Comparison of ENCODE assay signal across 26 mouse cellular contexts in the genomic region with DNA sequence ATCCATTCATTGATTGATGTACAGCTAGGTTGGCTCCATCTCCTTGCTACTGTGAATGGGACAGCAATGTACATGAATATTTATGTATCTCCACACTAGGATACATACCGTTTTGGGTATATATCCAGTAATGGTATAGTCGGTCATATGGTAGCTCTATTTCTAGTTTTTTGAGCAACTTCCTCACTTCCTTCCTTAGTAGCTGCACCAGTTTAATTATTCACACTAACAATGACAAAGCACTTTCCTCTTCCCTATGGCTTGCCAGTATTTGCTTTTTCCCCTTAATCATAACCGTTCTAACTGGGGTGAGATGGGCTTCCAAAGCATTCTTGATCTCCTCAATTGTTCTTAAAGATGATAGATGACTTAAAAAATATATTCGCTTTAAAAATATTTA. TPM values are rescaled to one million over a fixed set of nuclear protein-coding genes. Genes with fewer than 3 reads are reported as not detected.
A peak's percentile ranks its signal among the peaks of the same experiment; 100 is the strongest.
DNase-seq lines count a peak whose midpoint lies in the region; ATAC-seq and TF ChIP-seq lines count a peak whose summit lies in the region.
"Had no signal": no experiment of that assay in that cellular context is flagged by ENCODE, and none has a peak within 500 bp of the region (broad histone marks: within the 10 kb centered on the region; RNA-seq: fewer than 3 reads in every experiment).

No protein-coding gene starts in this region.

- H3K4me1 ChIP-seq in heart, adult 2 months (ENCODE audit: control insufficient read depth, insufficient read depth, low read length) = no peaks in the 10 kb centered on the region
- no peaks in the 10 kb centered on the region for H3K4me1 ChIP-seq in hindbrain, embryonic 14.5 days (replicated peaks; ENCODE audit: control insufficient read depth, insufficient read depth, low read length)
- H3K4me1 ChIP-seq: embryonic facial prominence, embryonic 15.5 days had no signal

- WGBS in heart, adult 2 months = 57% methylated on average over 4 of the region's 4 CpGs
- 87% methylated on average over 4 of the region's 4 CpGs for WGBS in hindbrain, embryonic 14.5 days

- 0 out of 2 replicates have a peak, but pooled peaks have one; percentile 15 for ATAC-seq in common myeloid progenitor, adult 5-6 weeks (replicated peaks; ENCODE audit: low read depth, poor library complexity, severe bottlenecking)
- ATAC-seq in megakaryocyte, adult 5-6 weeks (ENCODE audit: poor library complexity, severe bottlenecking) = peak; percentile 85
- 0 out of 2 replicates have a peak, but pooled peaks have one; percentile 23 for ATAC-seq in neutrophil, adult 5-6 weeks (ENCODE audit: extremely low read depth, insufficient number of reproducible peaks, low FRiP score, poor library complexity, severe bottlenecking)
- no peak for ATAC-seq in hindbrain, embryonic 14.5 days (ENCODE audit: low FRiP score)
- ATAC-seq: forebrain, embryonic 14.5 days; forebrain, postnatal 0 days; Patski had no signal

- H3K79me2 ChIP-seq in heart, adult 2 months (replicated peaks; ENCODE audit: control insufficient read depth, insufficient read depth, low read length) = no peaks in the 10 kb centered on the region

- no peaks in the 10 kb centered on the region for H3K27me3 ChIP-seq in heart, adult 2 months (ENCODE audit: control insufficient read depth, insufficient read depth, low read length)
- H3K27me3 ChIP-seq in hindbrain, embryonic 14.5 days (ENCODE audit: control insufficient read depth, insufficient read depth, low read length) = no peaks in the 10 kb centered on the region
- H3K27me3 ChIP-seq: CH12.LX; embryonic facial prominence, embryonic 12.5 days; embryonic facial prominence, embryonic 15.5 days; hindbrain, embryonic 13.5 days; Patski had no signal

- no peak overlapping the region for H3K9ac ChIP-seq in heart, adult 2 months (ENCODE audit: low read depth, low read length)
- no peak overlapping the region for H3K9ac ChIP-seq in hindbrain, embryonic 14.5 days
- H3K9ac ChIP-seq: embryonic facial prominence, embryonic 12.5 days; embryonic facial prominence, embryonic 15.5 days; forebrain, postnatal 0 days; hindbrain, embryonic 13.5 days had no signal

- no peak for TF ChIP-seq EP300 in heart, adult 2 months (IDR thresholded peaks at IDR 0.05; ENCODE audit: insufficient read depth, low read depth, low read length)

- DNase-seq in heart, adult 11 months = peak; percentile 6
- DNase-seq in heart, adult 2 months = no peak
- no peak for DNase-seq in hindbrain, embryonic 14.5 days (ENCODE audit: low spot score)
- no peak for DNase-seq in kidney, adult 9 months
- DNase-seq in ovary, postnatal 10 days (ENCODE audit: low spot score) = no peak
- DNase-seq: adrenal gland, adult 8-10 months; adrenal gland, postnatal 25 days; B cell, adult 2 months; cerebellum, adult 18-20 months; cerebellum, adult 9-10 months; cerebellum, postnatal 14 days; forebrain, postnatal 0 days; gastrocnemius, adult 2 months; gastrocnemius, postnatal 14 days had no signal

- H3K4me2 ChIP-seq in hindbrain, embryonic 14.5 days (replicated peaks) = no peak overlapping the region
- H3K4me2 ChIP-seq: embryonic facial prominence, embryonic 12.5 days; embryonic facial prominence, embryonic 15.5 days; heart, embryonic 11.5 days; hindbrain, embryonic 13.5 days had no signal

- no peaks in the 10 kb centered on the region for H3K9me3 ChIP-seq in hindbrain, embryonic 14.5 days (ENCODE audit: control insufficient read depth, low read length)
- H3K9me3 ChIP-seq: embryonic facial prominence, embryonic 12.5 days; embryonic facial prominence, embryonic 15.5 days; hindbrain, embryonic 10.5 days; hindbrain, embryonic 13.5 days had no signal

- no peak for TF ChIP-seq CTCF in heart, adult 2 months (IDR thresholded peaks at IDR 0.05)

- intact Hi-C loops in heart, adult 2 months (cut with DNase I) = no loop called here

- H3K4me3 ChIP-seq in heart, adult 2 months = no peak overlapping the region
- H3K4me3 ChIP-seq in hindbrain, embryonic 14.5 days (replicated peaks; ENCODE audit: low read length) = no peak overlapping the region
- H3K4me3 ChIP-seq: embryonic facial prominence, embryonic 12.5 days; embryonic facial prominence, embryonic 15.5 days; gastrocnemius, adult 2 months; hindbrain, embryonic 10.5 days; hindbrain, embryonic 13.5 days had no signal

- no peak overlapping the region for H3K27ac ChIP-seq in heart, adult 2 months
- no peak overlapping the region for H3K27ac ChIP-seq in hindbrain, embryonic 14.5 days
- H3K27ac ChIP-seq: embryonic facial prominence, embryonic 12.5 days; embryonic facial prominence, embryonic 15.5 days; gastrocnemius, adult 2 months; hindbrain, embryonic 10.5 days; hindbrain, embryonic 13.5 days had no signal

- no peak for TF ChIP-seq POLR2A in heart, adult 2 months (IDR thresholded peaks at IDR 0.05; ENCODE audit: insufficient read depth, low read depth, low read length)

- no peaks in the 10 kb centered on the region for H3K36me3 ChIP-seq in heart, adult 2 months (ENCODE audit: control insufficient read depth, insufficient read depth, low read length)
- no peaks in the 10 kb centered on the region for H3K36me3 ChIP-seq in hindbrain, embryonic 14.5 days (replicated peaks; ENCODE audit: control insufficient read depth, insufficient read depth)
- H3K36me3 ChIP-seq: embryonic facial prominence, embryonic 12.5 days; embryonic facial prominence, embryonic 15.5 days; G1E; hindbrain, embryonic 10.5 days; hindbrain, embryonic 13.5 days had no signal

RNA-seq across cellular contexts. Expression of gene Igf1, which starts 15.6 kb away (rescaled TPM):
- total RNA-seq in heart, adult 2 months (2021) = 10 to 100 TPM; 11.7 to 15.7 TPM
- polyA plus RNA-seq in heart, adult 2 months (2012; rRNA removed) = 16.9 and 19.8 TPM in 2 replicates
- 0.23 and 0.44 TPM in 2 replicates for total RNA-seq in common myeloid progenitor, adult 5-6 weeks (2017)
- total RNA-seq in megakaryocyte, adult 5-6 weeks (2015) = 0.13 and 2.6 TPM in 2 replicates
- total RNA-seq in megakaryocyte, adult 5-6 weeks (2017) = 0.16 and 0.48 TPM in 2 replicates
- total RNA-seq in neutrophil, adult 5-6 weeks (2017) = 0.23 TPM in 1 of 2 replicates, not detected in the other
- polyA plus RNA-seq in hindbrain, embryonic 14.5 days (2014; fragmentation: Nextera tagmentation; extraction: Ambion mirVana) = 17.5 and 18.6 TPM in 2 replicates
- total RNA-seq: CH12.LX had no signal
